Mouse (Mus musculus) midbrain, embryonic 14.5 days (tissue): ENCODE data around the gene Cfap97d1. TPM values are rescaled to one million over a fixed set of nuclear protein-coding genes. Genes with fewer than 3 reads are reported as not detected.

Source experiments
- ATAC-seq: fragments of 200-750 bp; cut with Nextera tagmentation; 2 replicates; pipeline ENCODE4 v1.8.0; 2017; ENCODE audit warnings: moderate number of reproducible peaks, moderate library complexity; ENCODE audit not compliant: low FRiP score, low TSS enrichment
- DNase-seq: peaks from one replicate; pipeline ENCODE4 v3.0.0-alpha.2; 2015
- H3K27ac ChIP-seq: fragments of 300-500 bp; sonication (generic); replicated peaks from 2 replicates; pipeline ENCODE4 v1.5.1; 2014; ENCODE audit warnings: mild to moderate bottlenecking, low read depth, low read length, moderate library complexity
- H3K27me3 ChIP-seq: fragments of 300-500 bp; sonication (generic); 2 replicates; pipeline ENCODE4 v1.6.1; 2014; ENCODE audit warnings: low read length, control low read depth, mixed read lengths; ENCODE audit not compliant: control insufficient read depth, insufficient read depth
- H3K36me3 ChIP-seq: fragments of 300-500 bp; sonication (generic); 2 replicates; pipeline ENCODE4 v1.6.1; 2014; ENCODE audit warnings: low read length, control low read depth; ENCODE audit not compliant: control insufficient read depth, insufficient read depth
- H3K4me1 ChIP-seq: fragments of 300-500 bp; sonication (generic); 2 replicates; pipeline ENCODE4 v1.6.1; 2014; ENCODE audit warnings: mild to moderate bottlenecking, antibody characterized with exemption, low read length, control low read depth; ENCODE audit not compliant: control insufficient read depth, insufficient read depth
- H3K4me2 ChIP-seq: fragments of 300-500 bp; sonication (generic); 2 replicates; pipeline ENCODE4 v1.6.1; 2014; ENCODE audit warnings: mild to moderate bottlenecking, low read length, moderate library complexity
- H3K4me3 ChIP-seq: fragments of 300-500 bp; sonication (generic); replicated peaks from 2 replicates; pipeline ENCODE4 v1.5.1; 2014; ENCODE audit warnings: low read depth, low read length
- H3K9ac ChIP-seq: fragments of 300-500 bp; sonication (generic); replicated peaks from 2 replicates; pipeline ENCODE4 v1.6.1; 2014; ENCODE audit warnings: mild to moderate bottlenecking, low read length, moderate library complexity
- H3K9me3 ChIP-seq: fragments of 300-500 bp; sonication (generic); 2 replicates; pipeline ENCODE4 v1.6.1; 2016; ENCODE audit warnings: low read length, control low read depth, mixed read lengths; ENCODE audit not compliant: control insufficient read depth
- WGBS: fragments of 180-500 bp; shearing (Covaris S2); extraction: QIAGEN DNeasy Blood & Tissue Kit; methylation state at CpG from one replicate; pipeline ENCODE4 v1.1.7; 2014; 5-methylcytosine and 5-hydroxymethylcytosine counted together
- polyA plus RNA-seq: library from polyadenylated mRNA; unstranded; fragments of >200 nt; fragmentation: Nextera tagmentation; extraction: Ambion mirVana; gene quantifications from 2 replicates; pipeline ENCODE4 v1.2.1, GENCODE M21; 2014

The Cfap97d1 gene
- polyA plus RNA-seq, 1 experiment from 2014 or later = not detected

DNA sequence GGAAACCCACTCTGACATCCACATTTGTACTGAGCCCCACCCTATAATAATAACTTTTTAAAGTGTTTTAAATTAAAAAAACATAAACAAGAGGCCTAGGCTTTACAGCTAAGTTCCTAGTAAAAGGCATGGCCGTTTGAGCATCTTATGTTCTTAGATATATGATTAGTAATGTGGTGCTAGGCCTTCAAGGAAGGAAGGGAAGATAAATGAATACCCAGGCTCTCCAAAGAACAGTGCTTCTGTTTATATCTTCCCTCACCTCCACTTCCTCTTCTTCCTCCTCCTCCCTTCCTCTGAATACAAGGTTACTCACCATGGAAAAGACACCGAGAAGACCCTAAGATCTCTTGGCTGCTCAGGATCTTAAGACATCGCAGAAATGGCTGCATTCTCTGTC, 7.7 kb downstream of the Cfap97d1 start:
- no peaks in the 10 kb centered on the region for H3K27me3 ChIP-seq
- H3K9me3 ChIP-seq = no peaks in the 10 kb centered on the region
- H3K9ac ChIP-seq = no peak overlapping the region
- H3K27ac ChIP-seq = no peak overlapping the region
- no peak for ATAC-seq
- H3K4me2 ChIP-seq = no peak overlapping the region
- no peaks in the 10 kb centered on the region for H3K36me3 ChIP-seq
- H3K4me1 ChIP-seq = no peaks in the 10 kb centered on the region
- H3K4me3 ChIP-seq = no peak overlapping the region
- no peak for DNase-seq
- 82% methylated on average over 3 of the region's 3 CpGs for WGBS

GRCm38 (mm10) chr11:101992411-101992810, 8.3 kb downstream of the Cfap97d1 start:
- Histone ChIP-seq H3K9me3 (no peaks in the 10 kb centered on the region), H3K4me1 (no peaks in the 10 kb centered on the region), H3K4me2 (no peak overlapping the region), H3K4me3 (no peak overlapping the region), H3K9ac (no peak overlapping the region), H3K27me3 (no peaks in the 10 kb centered on the region), H3K36me3 (no peaks in the 10 kb centered on the region; the same call in 1 of the 2 replicates), H3K27ac (no peak overlapping the region)
- WGBS = 87% methylated on average over 7 of the region's 7 CpGs
- no peak for DNase-seq
- ATAC-seq = no peak

- H3K27ac ChIP-seq = no peak overlapping the region
- no peak for ATAC-seq
- H3K4me2 ChIP-seq = no peak overlapping the region
- H3K4me1 ChIP-seq = no peaks in the 10 kb centered on the region
- DNase-seq = no peak
- no peaks in the 10 kb centered on the region for H3K27me3 ChIP-seq
- H3K9me3 ChIP-seq = no peaks in the 10 kb centered on the region
- peaks cover 2% of the 10 kb centered on the region; the same call in 1 of the 2 replicates for H3K36me3 ChIP-seq
- H3K4me3 ChIP-seq = no peak overlapping the region
- H3K9ac ChIP-seq = no peak overlapping the region
- WGBS = 86% methylated on average over 8 of the region's 8 CpGs
Measured at GRCm38 (mm10) chr11:101994100-101994499, 10.0 kb downstream of the Cfap97d1 start.

GRCm38 (mm10) chr11:101995938-101996337, 11.9 kb downstream of the Cfap97d1 start:
- no peak overlapping the region for H3K9ac ChIP-seq
- no peak for ATAC-seq

DNA sequence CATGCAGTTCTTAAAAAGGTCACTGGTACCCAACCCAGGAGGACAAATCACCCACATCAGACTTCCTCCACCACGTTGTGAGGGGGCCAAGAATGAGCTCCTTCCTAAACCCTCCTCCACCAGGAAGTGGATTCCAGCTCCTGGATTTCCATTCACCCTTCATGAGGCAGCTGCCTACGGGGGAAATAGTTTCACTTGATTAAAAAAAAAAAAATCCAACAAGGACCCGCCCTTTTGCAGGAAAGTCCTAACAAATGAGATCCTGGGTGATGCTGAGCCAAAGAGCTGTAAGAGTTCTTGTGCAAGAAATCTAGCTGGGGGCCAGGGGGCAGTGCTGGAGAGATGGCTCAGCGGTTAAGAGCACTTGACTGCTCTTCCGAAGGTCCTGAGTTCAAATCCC, 14.2 kb downstream of the Cfap97d1 start:
- Histone ChIP-seq H3K9me3 (no peaks in the 10 kb centered on the region), H3K27me3 (no peaks in the 10 kb centered on the region)
- no peak for DNase-seq

More at GRCm38 (mm10) chr11:101995938-101996337, 11.9 kb downstream of the Cfap97d1 start:
- Histone ChIP-seq H3K9me3 (no peaks in the 10 kb centered on the region), H3K4me3 (no peak overlapping the region), H3K4me1 (no peaks in the 10 kb centered on the region), H3K27ac (no peak overlapping the region), H3K36me3 (peaks cover 19% of the 10 kb centered on the region), H3K4me2 (no peak overlapping the region), H3K27me3 (no peaks in the 10 kb centered on the region)
- no peak for DNase-seq
- 94% methylated on average over 7 of the region's 7 CpGs for WGBS

GRCm38 (mm10) chr11:101999466-101999865, 15.4 kb downstream of the Cfap97d1 start:
- Histone ChIP-seq H3K9me3 (no peaks in the 10 kb centered on the region), H3K4me3 (no peak overlapping the region), H3K27ac (no peak overlapping the region), H3K9ac (no peak overlapping the region), H3K36me3 (peaks cover 37% of the 10 kb centered on the region), H3K27me3 (no peaks in the 10 kb centered on the region), H3K4me1 (no peaks in the 10 kb centered on the region), H3K4me2 (no peak overlapping the region)
- WGBS = 51% methylated on average over 4 of the region's 4 CpGs
- no peak for ATAC-seq
- DNase-seq = no peak

More for the DNA sequence above, 14.2 kb downstream of the Cfap97d1 start:
- Histone ChIP-seq H3K4me2 (no peak overlapping the region), H3K9ac (no peak overlapping the region), H3K36me3 (peaks cover 27% of the 10 kb centered on the region), H3K4me3 (no peak overlapping the region), H3K4me1 (no peaks in the 10 kb centered on the region), H3K27ac (no peak overlapping the region)
- WGBS = 62% methylated on average over 5 of the region's 5 CpGs
- no peak for ATAC-seq

DNA sequence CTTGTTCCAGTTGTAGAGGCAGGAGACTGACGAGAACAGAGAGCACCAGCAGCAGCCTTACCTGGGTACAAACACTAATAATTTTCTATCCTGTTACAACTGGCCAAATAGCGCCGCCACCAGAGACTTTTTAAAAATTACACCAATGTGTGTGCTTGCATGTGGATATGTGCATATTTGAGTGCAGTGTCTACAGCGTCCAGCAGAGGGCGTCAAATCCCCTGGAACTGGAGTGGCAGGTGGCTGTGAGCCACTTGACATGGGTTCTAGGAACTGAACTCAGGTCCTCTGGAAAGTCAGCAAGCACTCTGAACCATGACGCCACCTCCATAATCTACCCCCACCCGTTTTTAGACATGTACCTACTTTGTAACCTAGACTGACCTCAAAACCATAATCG, 20.2 kb downstream of the Cfap97d1 start:
- Histone ChIP-seq H3K27ac (no peak overlapping the region), H3K9me3 (no peaks in the 10 kb centered on the region), H3K36me3 (peaks cover 68% of the 10 kb centered on the region), H3K4me1 (no peaks in the 10 kb centered on the region), H3K9ac (no peak overlapping the region), H3K27me3 (no peaks in the 10 kb centered on the region), H3K4me2 (no peak overlapping the region), H3K4me3 (no peak overlapping the region)
- no peak for ATAC-seq
- 96% methylated on average over 8 of the region's 8 CpGs for WGBS
- DNase-seq = no peak

DNA sequence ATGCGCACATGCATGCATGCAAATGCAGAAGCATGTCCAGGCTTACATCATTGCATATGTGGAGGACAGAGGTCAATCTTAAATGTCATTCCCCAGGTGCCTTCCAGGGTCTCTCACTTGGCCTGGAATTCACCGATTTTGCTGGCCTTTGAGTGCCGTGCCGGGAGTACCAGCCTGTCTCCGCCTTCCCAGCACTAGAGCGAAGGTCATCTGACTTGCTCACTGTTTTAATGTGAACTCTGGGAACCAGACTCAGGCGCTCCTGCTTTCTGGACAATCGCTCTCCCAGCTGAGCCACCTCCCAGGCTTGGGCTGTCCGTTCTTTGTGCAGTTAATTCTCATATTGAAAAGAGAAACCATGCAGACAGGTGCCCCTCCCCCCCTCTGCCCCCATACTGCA, 22.2 kb downstream of the Cfap97d1 start:
- Histone ChIP-seq H3K9me3 (no peaks in the 10 kb centered on the region), H3K4me2 (no peak overlapping the region), H3K4me1 (no peaks in the 10 kb centered on the region), H3K4me3 (no peak overlapping the region), H3K36me3 (peaks cover 71% of the 10 kb centered on the region), H3K9ac (no peak overlapping the region), H3K27me3 (no peaks in the 10 kb centered on the region), H3K27ac (0 out of 2 replicates have a peak overlapping the region, but pooled peaks have one; percentile 26)
- WGBS = 41% methylated on average over 9 of the region's 9 CpGs
- ATAC-seq = no peak; the same call in 1 of the 2 replicates
- DNase-seq = no peak

- peak; percentile 32 for DNase-seq
- Histone ChIP-seq H3K9ac (no peak overlapping the region), H3K4me1 (no peaks in the 10 kb centered on the region), H3K27me3 (no peaks in the 10 kb centered on the region), H3K27ac (0 out of 2 replicates have a peak overlapping the region, but pooled peaks have one; percentile 17), H3K36me3 (peaks cover 71% of the 10 kb centered on the region), H3K4me3 (no peak overlapping the region), H3K4me2 (no peak overlapping the region), H3K9me3 (no peaks in the 10 kb centered on the region)
- 57% methylated on average over 5 of the region's 5 CpGs for WGBS
- ATAC-seq = no peak
Measured at GRCm38 (mm10) chr11:102006688-102007087, 22.6 kb downstream of the Cfap97d1 start.
